Mouse (Mus musculus) right cerebral cortex, postnatal 4 days (tissue): Measurements from ENCODE around the gene Taok3.
A peak's percentile ranks its signal among the peaks of the same experiment; 100 is the strongest.

Experiments used
- DNase-seq: peaks from one replicate; pipeline ENCODE4 v3.0.0-alpha.2; 2022

Taok3 gene

GRCm38 (mm10) chr5:117119777-117120488 is at the start of gene Taok3:
Gene Taok3 (plus strand): TSS chr5:117120129.
- DNase-seq: peak; percentile 99

- DNase-seq: no peak
Observed at GRCm38 (mm10) chr5:117087718-117088117, 32.2 kb upstream of the Taok3 start.

GRCm38 (mm10) chr5:117089147-117089546 is 30.8 kb upstream of the Taok3 start:
- no peak for DNase-seq

- no peak for DNase-seq
Observed at GRCm38 (mm10) chr5:117089786-117090185, 30.1 kb upstream of the Taok3 start.

GRCm38 (mm10) chr5:117094431-117094830 is 25.5 kb upstream of the Taok3 start:
- DNase-seq: peak; percentile 58

- DNase-seq: peak; percentile 51
Observed at GRCm38 (mm10) chr5:117096716-117097115, 23.2 kb upstream of the Taok3 start.

GRCm38 (mm10) chr5:117099008-117099407 is 20.9 kb upstream of the Taok3 start:
- DNase-seq: no peak

GRCm38 (mm10) chr5:117099742-117100141 is 20.2 kb upstream of the Taok3 start:
- no peak for DNase-seq

GRCm38 (mm10) chr5:117103194-117103929 is 16.6 kb upstream of the Taok3 start:
- no peak for DNase-seq

- DNase-seq: no peak
Observed at GRCm38 (mm10) chr5:117104329-117104728, 15.6 kb upstream of the Taok3 start.

GRCm38 (mm10) chr5:117105761-117106160 is 14.2 kb upstream of the Taok3 start:
- DNase-seq: no peak

GRCm38 (mm10) chr5:117108292-117108691 is 11.6 kb upstream of the Taok3 start:
- DNase-seq: no peak

GRCm38 (mm10) chr5:117108731-117109130 is 11.2 kb upstream of the Taok3 start:
- DNase-seq: no peak

- peak; percentile 30 for DNase-seq
Observed at GRCm38 (mm10) chr5:117109522-117109921, 10.4 kb upstream of the Taok3 start.

GRCm38 (mm10) chr5:117111064-117111773 is 8.7 kb upstream of the Taok3 start:
- DNase-seq: no peak

- DNase-seq: no peak
Observed at GRCm38 (mm10) chr5:117111774-117112112, 8.2 kb upstream of the Taok3 start.

GRCm38 (mm10) chr5:117113330-117113729 is 6.6 kb upstream of the Taok3 start:
- peak; percentile 41 for DNase-seq

- no peak for DNase-seq
Observed at GRCm38 (mm10) chr5:117114581-117115192, 5.2 kb upstream of the Taok3 start.

GRCm38 (mm10) chr5:117115193-117115767 is 4.6 kb upstream of the Taok3 start:
- peak; percentile 30 for DNase-seq

- peak; percentile 99 for DNase-seq
Observed at GRCm38 (mm10) chr5:117115836-117116366, 4.0 kb upstream of the Taok3 start, which contains the start of gene Suds3. Gene Suds3 (minus strand): TSS chr5:117116113.

GRCm38 (mm10) chr5:117116660-117117059 is 3.3 kb upstream of the Taok3 start:
- DNase-seq: no peak

- no peak for DNase-seq
Observed at GRCm38 (mm10) chr5:117117241-117117640, 2.7 kb upstream of the Taok3 start.

GRCm38 (mm10) chr5:117117716-117118115 is 2.2 kb upstream of the Taok3 start:
- no peak for DNase-seq
